Mouse (Mus musculus) embryo, embryonic 11.5 days (tissue): ENCODE measurements around the gene Itgae.
"Not testable (repeated sequence)": the region's sequence is repeated elsewhere in the genome, so short reads cannot be mapped to it uniquely, and the experiment has no call there.

Experiments used
- DNase-seq: peaks from one replicate; pipeline ENCODE4 v3.0.0-alpha.2; 2012; ENCODE audit warnings: low read depth, low spot score

Gene Itgae

GRCm38 (mm10) chr11:73092877-73093276 is 2.5 kb downstream of the Itgae start:
- no peak for DNase-seq

GRCm38 (mm10) chr11:73094231-73094995 is 4.0 kb downstream of the Itgae start:
- DNase-seq: no peak

DNA sequence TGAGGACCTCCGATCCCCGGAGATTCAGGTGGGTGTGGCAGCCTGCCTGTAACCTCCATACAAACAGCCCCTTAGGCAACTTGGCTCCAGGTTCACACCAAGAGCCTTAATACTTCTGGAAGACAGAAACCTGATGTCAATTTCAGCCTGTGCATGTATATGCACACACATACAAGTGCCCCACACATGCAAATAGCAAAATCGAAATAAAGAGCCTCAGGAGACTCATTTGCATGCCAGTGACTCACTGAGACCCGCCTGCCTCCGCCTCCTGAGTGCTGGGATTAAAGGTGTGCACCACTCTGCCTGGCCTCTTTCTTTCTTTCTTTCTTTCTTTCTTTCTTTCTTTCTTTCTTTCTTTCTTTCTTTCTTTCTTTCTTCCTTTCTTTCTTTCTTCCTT is 8.5 kb downstream of the Itgae start:
- DNase-seq: no peak

- no peak for DNase-seq
Observed at GRCm38 (mm10) chr11:73099976-73100750, 9.8 kb downstream of the Itgae start.

DNA sequence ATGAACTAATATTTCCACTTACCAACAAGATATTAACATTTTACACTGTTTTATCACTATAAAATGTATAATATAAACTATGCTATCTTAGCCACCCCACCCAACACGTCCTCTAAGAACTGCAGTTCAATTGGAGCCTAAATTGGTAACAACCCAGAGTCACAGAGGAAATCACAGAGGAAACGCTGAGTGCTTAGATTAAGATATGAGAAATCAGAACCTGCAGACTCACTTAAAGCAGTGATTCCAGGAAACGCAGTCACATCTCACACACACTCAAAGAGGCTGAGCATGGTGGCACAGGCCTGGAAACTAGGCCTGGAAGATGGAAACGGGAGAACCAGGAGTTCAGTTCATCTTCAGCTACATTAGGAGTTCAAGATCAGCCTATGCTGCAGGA is 10.9 kb downstream of the Itgae start:
- no peak for DNase-seq

- DNase-seq: no peak
Observed at GRCm38 (mm10) chr11:73105246-73105645, 14.9 kb downstream of the Itgae start.

- DNase-seq: not testable (repeated sequence)
Observed at GRCm38 (mm10) chr11:73107358-73107757, 17.0 kb downstream of the Itgae start.

DNA sequence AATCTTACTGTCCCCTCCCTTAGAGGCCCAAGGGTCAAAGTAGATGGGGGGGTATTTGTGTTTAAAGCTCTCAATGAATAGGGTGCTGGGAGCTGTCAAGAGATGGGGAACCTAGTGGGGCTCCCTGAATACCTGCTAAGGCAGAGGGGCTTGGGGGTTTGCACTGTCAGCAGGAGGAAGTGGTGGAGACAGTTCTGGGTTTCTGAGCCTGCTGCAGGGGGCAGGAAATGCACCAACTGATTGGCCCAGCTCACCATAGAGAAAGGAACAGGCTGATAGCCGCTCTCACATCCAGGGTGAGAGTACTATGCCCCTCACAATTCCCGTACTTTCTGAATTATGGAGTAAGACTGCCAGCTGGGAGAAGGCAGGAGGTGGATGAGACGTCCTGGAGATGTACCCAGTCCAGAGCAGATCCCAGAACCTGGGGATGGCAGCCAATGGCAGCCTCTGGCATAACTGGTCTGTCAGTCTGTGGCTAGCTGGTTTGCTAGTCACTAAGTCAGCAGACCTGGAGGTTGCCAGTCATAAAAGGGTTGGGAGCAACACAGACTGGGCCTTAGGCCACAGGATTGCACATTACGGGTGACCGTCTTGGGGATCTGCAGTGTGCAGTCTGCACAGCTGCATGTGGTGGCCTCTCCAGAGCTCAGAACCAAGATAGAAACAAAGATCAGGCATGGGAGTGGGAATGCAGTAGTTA is 18.0 kb downstream of the Itgae start:
- no peak for DNase-seq

- DNase-seq: no peak
Observed at GRCm38 (mm10) chr11:73108898-73109625, 18.7 kb downstream of the Itgae start.

DNA sequence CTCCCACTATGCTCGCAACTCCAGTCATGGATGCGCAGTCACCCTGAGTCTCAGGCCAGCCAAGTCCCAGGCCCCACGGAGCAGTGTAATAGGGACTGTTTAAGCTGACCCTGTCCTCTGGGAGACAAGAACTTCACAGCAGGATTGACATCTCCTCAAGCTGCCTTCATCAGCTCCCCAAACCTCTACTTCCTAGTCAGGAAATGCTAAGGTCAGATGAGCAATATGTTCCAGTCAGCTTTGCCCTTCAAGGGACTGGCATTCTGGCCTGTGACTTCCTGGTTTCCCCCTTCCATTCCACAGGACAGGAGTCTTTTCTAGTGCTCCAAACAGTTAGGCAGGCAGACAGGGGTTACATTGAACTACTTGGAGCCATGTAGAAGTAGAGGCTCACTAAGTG is 19.6 kb downstream of the Itgae start:
- DNase-seq: no peak

GRCm38 (mm10) chr11:73111414-73111813 is 21.0 kb downstream of the Itgae start:
- DNase-seq: no peak

- no peak for DNase-seq
Observed at GRCm38 (mm10) chr11:73126495-73126894, 36.1 kb downstream of the Itgae start.

GRCm38 (mm10) chr11:73131020-73131419 is 40.6 kb downstream of the Itgae start:
- no peak for DNase-seq

- no peak for DNase-seq
Observed at GRCm38 (mm10) chr11:73132999-73133398, 42.6 kb downstream of the Itgae start.

DNA sequence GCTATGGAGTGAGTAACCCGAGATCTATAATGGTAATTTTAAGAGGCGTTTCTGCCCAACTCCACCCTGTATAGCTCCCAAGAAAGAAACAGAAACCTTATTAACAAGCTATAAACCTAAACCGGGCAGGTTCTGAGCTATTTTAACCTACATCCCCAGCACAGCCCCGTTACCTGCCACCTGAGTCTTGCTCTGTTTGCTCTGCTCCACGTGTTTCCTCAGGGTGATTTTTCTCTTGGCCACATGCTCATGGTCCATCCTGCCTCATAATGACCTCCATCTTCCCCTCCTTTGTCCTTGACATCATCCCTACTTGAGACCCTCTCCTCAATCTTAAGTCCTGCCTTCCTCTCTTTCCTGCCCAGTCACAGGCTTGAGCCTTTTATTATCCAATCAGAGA is 43.8 kb downstream of the Itgae start:
- DNase-seq: no peak

DNA sequence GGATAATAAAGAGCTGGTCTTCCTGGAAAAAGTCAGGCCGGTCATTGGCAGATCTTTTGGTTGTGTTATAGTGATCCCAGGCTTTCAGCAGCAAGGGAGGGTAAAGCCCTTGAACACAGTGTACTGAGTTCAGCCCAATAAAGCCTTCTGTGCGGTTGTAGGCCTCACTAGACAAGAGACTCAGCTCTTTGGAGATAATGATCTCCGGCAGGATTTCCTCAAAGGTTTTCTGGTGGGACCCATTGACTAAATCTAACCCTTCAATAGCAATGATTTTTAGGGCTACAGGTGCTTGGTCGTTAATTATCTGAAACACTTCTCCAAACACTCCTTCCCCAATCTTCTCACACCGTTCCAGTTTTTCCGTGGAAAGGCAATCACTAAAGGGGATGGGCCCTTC is 46.2 kb downstream of the Itgae start:
- DNase-seq: no peak

- no peak for DNase-seq
Observed at GRCm38 (mm10) chr11:73137116-73137515, 46.7 kb downstream of the Itgae start.

- peak; percentile 83 for DNase-seq
Observed at GRCm38 (mm10) chr11:73137591-73138501, 47.5 kb downstream of the Itgae start, which contains the start of gene Haspin. Gene Haspin (minus strand): TSS chr11:73138294.

DNA sequence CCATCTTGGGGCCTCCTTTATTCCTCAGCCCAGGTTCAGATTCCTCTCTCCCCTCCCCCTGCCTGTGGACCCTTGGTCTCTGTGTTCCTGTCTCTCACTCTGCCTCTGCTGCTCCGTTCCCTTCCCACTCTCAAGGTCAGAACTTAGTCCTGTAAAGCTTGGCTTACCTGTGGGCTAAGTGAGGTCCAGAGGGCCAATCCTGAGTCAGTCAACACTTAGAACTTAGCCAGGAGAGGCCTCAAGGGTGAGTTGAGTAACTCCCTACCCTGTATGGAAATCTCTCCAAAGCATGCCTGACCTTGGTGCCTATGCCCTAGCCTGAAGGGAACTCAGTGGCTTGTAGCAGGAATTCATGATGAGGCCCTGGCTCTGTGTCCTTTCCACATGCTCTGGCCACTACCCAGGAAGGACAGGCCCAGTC is 53.9 kb downstream of the Itgae start:
- no peak for DNase-seq
